Mouse (Mus musculus) monocyte, adult 5-6 weeks (primary cell): ENCODE data around the gene Abl2. TPM values are rescaled to one million over a fixed set of nuclear protein-coding genes. Genes with fewer than 3 reads are reported as not detected.

Source experiments
- ATAC-seq: fragments of 153-309, 156-312 bp; replicated peaks from 2 replicates; pipeline ENCODE4 v1.8.0; 2017; ENCODE audit warnings: mild to moderate bottlenecking; ENCODE audit not compliant: low TSS enrichment, insufficient number of reproducible peaks, severe bottlenecking, poor library complexity, low FRiP score
- total RNA-seq: library from RNA; stranded (forward); fragments of 200-1000, 200-491, 200-594 nt; gene quantifications from 3 replicates; pipeline ENCODE4 v1.2.3, GENCODE M21; 2017

Abl2 gene
- total RNA-seq, 1 experiment from 2014 or later = 17.1 TPM

GRCm38 (mm10) chr1:156657523-156657922, 98.9 kb downstream of the Abl2 start:
- no peak for ATAC-seq

GRCm38 (mm10) chr1:156658676-156659075, 100.1 kb downstream of the Abl2 start:
- ATAC-seq = no peak

GRCm38 (mm10) chr1:156659906-156660659, 101.5 kb downstream of the Abl2 start:
- ATAC-seq = no peak

- 0 out of 2 replicates have a peak, but pooled peaks have one; percentile 33 for ATAC-seq
Observed at GRCm38 (mm10) chr1:156660660-156661236, 102.2 kb downstream of the Abl2 start.

- no peak for ATAC-seq
Observed at GRCm38 (mm10) chr1:156665777-156666176, 107.2 kb downstream of the Abl2 start.

- ATAC-seq = no peak
Observed at GRCm38 (mm10) chr1:156667141-156667926, 108.7 kb downstream of the Abl2 start.

- ATAC-seq = no peak
Observed at GRCm38 (mm10) chr1:156668602-156669001, 110.0 kb downstream of the Abl2 start.

GRCm38 (mm10) chr1:156669208-156669983, 110.8 kb downstream of the Abl2 start:
- no peak for ATAC-seq

GRCm38 (mm10) chr1:156671921-156672320, 113.3 kb downstream of the Abl2 start:
- no peak for ATAC-seq

- no peak for ATAC-seq
Observed at GRCm38 (mm10) chr1:156672720-156673475, 114.3 kb downstream of the Abl2 start.

- ATAC-seq = peak; percentile 10
Observed at GRCm38 (mm10) chr1:156673476-156674194, 115.0 kb downstream of the Abl2 start.

- ATAC-seq = peak; percentile 73
Observed at GRCm38 (mm10) chr1:156674195-156675000, 115.8 kb downstream of the Abl2 start, which contains the start of gene Tor3a. Gene Tor3a (minus strand): TSS chr1:156674356.

GRCm38 (mm10) chr1:156676171-156676570, 117.6 kb downstream of the Abl2 start:
- peak; percentile 59 for ATAC-seq

- no peak for ATAC-seq
Observed at GRCm38 (mm10) chr1:156676596-156676995, 118.0 kb downstream of the Abl2 start.

- ATAC-seq = no peak
Observed at GRCm38 (mm10) chr1:156677230-156677629, 118.6 kb downstream of the Abl2 start.

- no peak for ATAC-seq
Observed at GRCm38 (mm10) chr1:156679599-156679998, 121.0 kb downstream of the Abl2 start.
